Mouse (Mus musculus) brain, embryonic 14.5 days (tissue): ENCODE results near the gene Grm3.

Experiments used
- CTCF ChIP-seq: fragments of 200-500 bp; IDR thresholded peaks from 2 replicates; pipeline ENCODE4 v1.5.1; 2012; ENCODE audit warnings: inconsistent platforms, mild to moderate bottlenecking, moderate library complexity, borderline replicate concordance; ENCODE audit not compliant: insufficient read depth, insufficient read length; ENCODE audit errors: extremely low read depth
- POLR2A ChIP-seq: fragments of 200-500 bp; IDR thresholded peaks from 2 replicates; pipeline ENCODE4 v1.6.1; 2012; ENCODE audit warnings: mild to moderate bottlenecking, inconsistent platforms, borderline replicate concordance; ENCODE audit not compliant: poor library complexity, insufficient read depth, insufficient read length, severe bottlenecking; ENCODE audit errors: extremely low read depth

- TF ChIP-seq POLR2A: no peak
- TF ChIP-seq CTCF: no peak
Measured at GRCm38 (mm10) chr5:9579021-9579420, 145.9 kb downstream of the Grm3 start.
